Mouse (Mus musculus): ENCODE measurements around the gene Adgrg5. TPM values are rescaled to one million over a fixed set of nuclear protein-coding genes. Genes with fewer than 3 reads are reported as not detected.

Adgrg5 gene
- polyA plus RNA-seq, 1 experiment from 2014 or later = 0.62 TPM

- Histone ChIP-seq H3K4me3 (peak overlapping the region; percentile 32; the same call in 1 of the 2 replicates), H3K9me3 (no peaks in the 10 kb centered on the region), H3K4me1 (peaks cover 53% of the 10 kb centered on the region), H3K27ac (peak overlapping the region; percentile 60), H3K36me3 (replicated peaks) (no peaks in the 10 kb centered on the region), H3K27me3 (ENCODE audit: poor library complexity, severe bottlenecking) (peaks cover 47% of the 10 kb centered on the region)
- 64% methylated on average over 9 of the region's 9 CpGs for WGBS
- DNase-seq (ENCODE audit: extremely low spot score, low spot score) = peak; percentile 14
These were observed 54.6 kb downstream of the Adgrg5 start for GRCm38 (mm10) chr8:94978131-94978530.

GRCm38 (mm10) chr8:94978593-94979319 lies 55.3 kb downstream of the Adgrg5 start:
- H3K27me3 ChIP-seq (ENCODE audit: poor library complexity, severe bottlenecking) = peaks cover 47% of the 10 kb centered on the region
- no peaks in the 10 kb centered on the region for H3K36me3 ChIP-seq (replicated peaks)
- DNase-seq (ENCODE audit: extremely low spot score, low spot score) = no peak
- H3K27ac ChIP-seq = peak overlapping the region; percentile 60; the same call in 1 of the 2 replicates
- H3K9me3 ChIP-seq = no peaks in the 10 kb centered on the region
- 84% methylated on average over 13 of the region's 13 CpGs for WGBS
- H3K4me1 ChIP-seq = peaks cover 59% of the 10 kb centered on the region
- H3K4me3 ChIP-seq = no peak overlapping the region

- no peak for DNase-seq (ENCODE audit: extremely low spot score, low spot score)
- peaks cover 73% of the 10 kb centered on the region for H3K4me1 ChIP-seq
- no peaks in the 10 kb centered on the region for H3K9me3 ChIP-seq
- 98% methylated on average over 5 of the region's 5 CpGs for WGBS
- H3K36me3 ChIP-seq (replicated peaks) = no peaks in the 10 kb centered on the region
- peak overlapping the region; percentile 48 for H3K27ac ChIP-seq
- H3K27me3 ChIP-seq (ENCODE audit: poor library complexity, severe bottlenecking) = peaks cover 46% of the 10 kb centered on the region
- no peak overlapping the region for H3K4me3 ChIP-seq
These were observed 56.7 kb downstream of the Adgrg5 start for GRCm38 (mm10) chr8:94980176-94980575.

- peaks cover 81% of the 10 kb centered on the region for H3K4me1 ChIP-seq
- no peak for DNase-seq (ENCODE audit: extremely low spot score, low spot score)
- H3K9me3 ChIP-seq = no peaks in the 10 kb centered on the region
- peaks cover 38% of the 10 kb centered on the region for H3K27me3 ChIP-seq (ENCODE audit: poor library complexity, severe bottlenecking)
- 0 out of 2 replicates have a peak overlapping the region, but pooled peaks have one; percentile 35 for H3K27ac ChIP-seq
- WGBS = 65% methylated on average over 8 of the region's 8 CpGs
- no peaks in the 10 kb centered on the region for H3K36me3 ChIP-seq (replicated peaks)
- no peak overlapping the region for H3K4me3 ChIP-seq
These were observed 57.5 kb downstream of the Adgrg5 start for GRCm38 (mm10) chr8:94980976-94981375.

GRCm38 (mm10) chr8:94981848-94982247 lies 58.4 kb downstream of the Adgrg5 start:
- H3K27ac ChIP-seq = peak overlapping the region; percentile 68
- no peaks in the 10 kb centered on the region for H3K9me3 ChIP-seq
- no peak overlapping the region for H3K4me3 ChIP-seq
- peaks cover 33% of the 10 kb centered on the region for H3K27me3 ChIP-seq (ENCODE audit: poor library complexity, severe bottlenecking)
- peak; percentile 15 for DNase-seq (ENCODE audit: extremely low spot score, low spot score)
- H3K36me3 ChIP-seq (replicated peaks) = no peaks in the 10 kb centered on the region
- WGBS = 77% methylated on average over 7 of the region's 7 CpGs
- peaks cover 87% of the 10 kb centered on the region for H3K4me1 ChIP-seq

GRCm38 (mm10) chr8:94983146-94983545 lies 59.7 kb downstream of the Adgrg5 start:
- Histone ChIP-seq H3K4me3 (0 out of 2 replicates have a peak overlapping the region, but pooled peaks have one; percentile 36), H3K27ac (peak overlapping the region; percentile 85), H3K4me1 (peaks cover 82% of the 10 kb centered on the region), H3K36me3 (replicated peaks) (no peaks in the 10 kb centered on the region), H3K27me3 (ENCODE audit: poor library complexity, severe bottlenecking) (peaks cover 20% of the 10 kb centered on the region), H3K9me3 (no peaks in the 10 kb centered on the region)
- 23% methylated on average over 5 of the region's 5 CpGs for WGBS
- DNase-seq (ENCODE audit: extremely low spot score, low spot score) = peak; percentile 36

GRCm38 (mm10) chr8:94983881-94984516 lies 60.5 kb downstream of the Adgrg5 start:
- Histone ChIP-seq H3K4me1 (peaks cover 74% of the 10 kb centered on the region), H3K36me3 (replicated peaks) (no peaks in the 10 kb centered on the region), H3K4me3 (peak overlapping the region; percentile 36), H3K9me3 (no peaks in the 10 kb centered on the region), H3K27ac (peak overlapping the region; percentile 85), H3K27me3 (ENCODE audit: poor library complexity, severe bottlenecking) (peaks cover 11% of the 10 kb centered on the region)
- peak; percentile 34 for DNase-seq (ENCODE audit: extremely low spot score, low spot score)
- 25% methylated on average over 10 of the region's 10 CpGs for WGBS

GRCm38 (mm10) chr8:94985023-94985422 lies 61.5 kb downstream of the Adgrg5 start:
- no peaks in the 10 kb centered on the region for H3K36me3 ChIP-seq (replicated peaks)
- no peak for DNase-seq (ENCODE audit: extremely low spot score, low spot score)
- H3K4me1 ChIP-seq = peaks cover 73% of the 10 kb centered on the region
- peak overlapping the region; percentile 85 for H3K27ac ChIP-seq
- 96% methylated on average over 6 of the region's 6 CpGs for WGBS
- H3K4me3 ChIP-seq = peak overlapping the region; percentile 36; the same call in 1 of the 2 replicates
- H3K9me3 ChIP-seq = no peaks in the 10 kb centered on the region
- peaks cover 7% of the 10 kb centered on the region; the same call in 1 of the 2 replicates for H3K27me3 ChIP-seq (ENCODE audit: poor library complexity, severe bottlenecking)

GRCm38 (mm10) chr8:94986676-94987075 lies 63.2 kb downstream of the Adgrg5 start:
- peaks cover 7% of the 10 kb centered on the region; the same call in 1 of the 2 replicates for H3K27me3 ChIP-seq (ENCODE audit: poor library complexity, severe bottlenecking)
- H3K4me1 ChIP-seq = peaks cover 74% of the 10 kb centered on the region
- H3K27ac ChIP-seq = peak overlapping the region; percentile 85
- H3K4me3 ChIP-seq = no peak overlapping the region
- no peak for DNase-seq (ENCODE audit: extremely low spot score, low spot score)
- H3K9me3 ChIP-seq = no peaks in the 10 kb centered on the region
- WGBS = 74% methylated on average over 5 of the region's 5 CpGs
- H3K36me3 ChIP-seq (replicated peaks) = no peaks in the 10 kb centered on the region

- Histone ChIP-seq H3K27ac (peak overlapping the region; percentile 10; the same call in 1 of the 2 replicates), H3K27me3 (ENCODE audit: poor library complexity, severe bottlenecking) (peaks cover 7% of the 10 kb centered on the region; the same call in 1 of the 2 replicates), H3K36me3 (replicated peaks) (no peaks in the 10 kb centered on the region), H3K4me3 (no peak overlapping the region), H3K4me1 (peaks cover 74% of the 10 kb centered on the region), H3K9me3 (no peaks in the 10 kb centered on the region)
- WGBS = 93% methylated on average over 7 of the region's 7 CpGs
- DNase-seq (ENCODE audit: extremely low spot score, low spot score) = no peak
These were observed 64.1 kb downstream of the Adgrg5 start for GRCm38 (mm10) chr8:94987553-94987952.

- H3K4me1 ChIP-seq = peaks cover 74% of the 10 kb centered on the region
- no peaks in the 10 kb centered on the region for H3K36me3 ChIP-seq (replicated peaks)
- DNase-seq (ENCODE audit: extremely low spot score, low spot score) = no peak
- H3K27me3 ChIP-seq (ENCODE audit: poor library complexity, severe bottlenecking) = peaks cover 7% of the 10 kb centered on the region; the same call in 1 of the 2 replicates
- no peak overlapping the region for H3K4me3 ChIP-seq
- no peaks in the 10 kb centered on the region for H3K9me3 ChIP-seq
- WGBS = 84% methylated on average over 6 of the region's 6 CpGs
- no peak overlapping the region for H3K27ac ChIP-seq
These were observed 65.1 kb downstream of the Adgrg5 start for GRCm38 (mm10) chr8:94988619-94989018.

GRCm38 (mm10) chr8:94989711-94990110 lies 66.2 kb downstream of the Adgrg5 start:
- Histone ChIP-seq H3K4me3 (no peak overlapping the region), H3K27me3 (ENCODE audit: poor library complexity, severe bottlenecking) (peaks cover 7% of the 10 kb centered on the region; the same call in 1 of the 2 replicates), H3K36me3 (replicated peaks) (no peaks in the 10 kb centered on the region), H3K4me1 (peaks cover 74% of the 10 kb centered on the region), H3K9me3 (no peaks in the 10 kb centered on the region), H3K27ac (no peak overlapping the region)
- DNase-seq (ENCODE audit: extremely low spot score, low spot score) = no peak
- 92% methylated on average over 4 of the region's 4 CpGs for WGBS

Data from forebrain, embryonic 10.5 days (tissue).